Mouse (Mus musculus): ENCODE data around the gene Abca6. TPM values are rescaled to one million over a fixed set of nuclear protein-coding genes. Genes with fewer than 3 reads are reported as not detected.

Abca6 gene
- total and polyA plus RNA-seq, 2 experiments, result 20.9 to 296 TPM

DNA sequence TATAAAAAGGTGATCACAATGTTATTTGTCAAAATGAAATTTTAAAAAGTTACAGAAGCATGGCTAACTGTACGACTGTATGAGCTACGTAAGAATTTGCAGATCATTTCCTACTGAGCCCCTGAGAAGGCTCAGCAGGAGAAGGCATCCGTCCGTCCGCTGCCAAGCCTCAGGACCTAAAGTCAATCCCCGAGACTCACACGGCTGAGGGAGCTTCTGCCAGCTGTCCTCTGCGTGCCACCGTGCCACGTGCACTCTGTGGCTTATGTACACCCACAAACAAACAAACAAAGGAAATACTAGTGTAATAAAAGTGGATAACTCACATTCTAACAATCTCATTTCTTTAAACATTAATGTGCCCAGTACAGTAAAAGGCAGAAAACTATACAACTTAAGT is 33.3 kb upstream of the Abca6 start:
- H3K27ac ChIP-seq (replicated peaks; ENCODE audit: insufficient read depth, low read depth, low read length), result no peak overlapping the region
- peaks cover 2% of the 10 kb centered on the region; the same call in 1 of the 2 replicates for H3K36me3 ChIP-seq (ENCODE audit: control insufficient read depth, insufficient read depth, low read length)
- no peak overlapping the region for H3K9ac ChIP-seq (ENCODE audit: low read depth, low read length)
- no peaks in the 10 kb centered on the region for H3K79me2 ChIP-seq (ENCODE audit: control insufficient read depth, insufficient read depth, low read length)
- no peak for DNase-seq (ENCODE audit: extremely low read depth, low read depth, low spot score)
- no peaks in the 10 kb centered on the region for H3K4me1 ChIP-seq (ENCODE audit: control insufficient read depth, insufficient read depth, low read length)
- H3K4me3 ChIP-seq (ENCODE audit: insufficient read depth, low read depth, low read length), result no peak overlapping the region
- TF ChIP-seq POLR2A (IDR thresholded peaks at IDR 0.05; ENCODE audit: extremely low read depth, insufficient read depth, low read length) (no peak), CTCF (IDR thresholded peaks at IDR 0.05; ENCODE audit: low read depth, low read length) (no peak)
- H3K27me3 ChIP-seq (ENCODE audit: control insufficient read depth, insufficient read depth, low read length), result no peaks in the 10 kb centered on the region
- WGBS, result 75% methylated on average over 10 of the region's 10 CpGs

GRCm38 (mm10) chr11:110284185-110284787 is 32.7 kb upstream of the Abca6 start:
- no peak overlapping the region for H3K9ac ChIP-seq (ENCODE audit: low read depth, low read length)

GRCm38 (mm10) chr11:110274794-110275193 is 23.2 kb upstream of the Abca6 start:
- no peak overlapping the region for H3K9ac ChIP-seq (ENCODE audit: low read depth, low read length)
- no peak for DNase-seq (ENCODE audit: extremely low read depth, low read depth, low spot score)
- WGBS, result 73% methylated on average over 3 of the region's 3 CpGs

More at GRCm38 (mm10) chr11:110284185-110284787, 32.7 kb upstream of the Abca6 start:
- Histone ChIP-seq H3K4me3 (ENCODE audit: insufficient read depth, low read depth, low read length) (no peak overlapping the region), H3K27ac (replicated peaks; ENCODE audit: insufficient read depth, low read depth, low read length) (no peak overlapping the region), H3K27me3 (ENCODE audit: control insufficient read depth, insufficient read depth, low read length) (no peaks in the 10 kb centered on the region), H3K79me2 (ENCODE audit: control insufficient read depth, insufficient read depth, low read length) (no peaks in the 10 kb centered on the region), H3K36me3 (ENCODE audit: control insufficient read depth, insufficient read depth, low read length) (peaks cover 2% of the 10 kb centered on the region; the same call in 1 of the 2 replicates), H3K4me1 (ENCODE audit: control insufficient read depth, insufficient read depth, low read length) (no peaks in the 10 kb centered on the region)
- TF ChIP-seq POLR2A (IDR thresholded peaks at IDR 0.05; ENCODE audit: extremely low read depth, insufficient read depth, low read length), result no peak
- TF ChIP-seq CTCF (IDR thresholded peaks at IDR 0.05; ENCODE audit: low read depth, low read length), result no peak
- DNase-seq (ENCODE audit: extremely low read depth, low read depth, low spot score), result no peak
- 76% methylated on average over 9 of the region's 9 CpGs for WGBS

GRCm38 (mm10) chr11:110271745-110272144 is 20.2 kb upstream of the Abca6 start:
- no peaks in the 10 kb centered on the region for H3K27me3 ChIP-seq (ENCODE audit: control insufficient read depth, insufficient read depth, low read length)
- no peaks in the 10 kb centered on the region for H3K79me2 ChIP-seq (ENCODE audit: control insufficient read depth, insufficient read depth, low read length)
- 0 out of 2 replicates have a peak, but pooled peaks have one; percentile 30 for TF ChIP-seq CTCF (IDR thresholded peaks at IDR 0.05; ENCODE audit: low read depth, low read length)
- no peak for TF ChIP-seq POLR2A (IDR thresholded peaks at IDR 0.05; ENCODE audit: extremely low read depth, insufficient read depth, low read length)
- DNase-seq (ENCODE audit: extremely low read depth, low read depth, low spot score), result peak; percentile 66
- H3K4me1 ChIP-seq (ENCODE audit: control insufficient read depth, insufficient read depth, low read length), result peaks cover 4% of the 10 kb centered on the region; the same call in 1 of the 2 replicates
- H3K27ac ChIP-seq (replicated peaks; ENCODE audit: insufficient read depth, low read depth, low read length), result no peak overlapping the region
- 1% methylated on average over 5 of the region's 5 CpGs for WGBS
- no peak overlapping the region for H3K4me3 ChIP-seq (ENCODE audit: insufficient read depth, low read depth, low read length)
- no peak overlapping the region for H3K9ac ChIP-seq (ENCODE audit: low read depth, low read length)
- H3K36me3 ChIP-seq (ENCODE audit: control insufficient read depth, insufficient read depth, low read length), result no peaks in the 10 kb centered on the region

More at GRCm38 (mm10) chr11:110274794-110275193, 23.2 kb upstream of the Abca6 start:
- no peaks in the 10 kb centered on the region for H3K27me3 ChIP-seq (ENCODE audit: control insufficient read depth, insufficient read depth, low read length)
- H3K4me1 ChIP-seq (ENCODE audit: control insufficient read depth, insufficient read depth, low read length), result no peaks in the 10 kb centered on the region
- no peak overlapping the region for H3K27ac ChIP-seq (replicated peaks; ENCODE audit: insufficient read depth, low read depth, low read length)
- no peak overlapping the region for H3K4me3 ChIP-seq (ENCODE audit: insufficient read depth, low read depth, low read length)
- H3K79me2 ChIP-seq (ENCODE audit: control insufficient read depth, insufficient read depth, low read length), result no peaks in the 10 kb centered on the region
- no peak for TF ChIP-seq CTCF (IDR thresholded peaks at IDR 0.05; ENCODE audit: low read depth, low read length)
- no peak for TF ChIP-seq POLR2A (IDR thresholded peaks at IDR 0.05; ENCODE audit: extremely low read depth, insufficient read depth, low read length)
- H3K36me3 ChIP-seq (ENCODE audit: control insufficient read depth, insufficient read depth, low read length), result no peaks in the 10 kb centered on the region

DNA sequence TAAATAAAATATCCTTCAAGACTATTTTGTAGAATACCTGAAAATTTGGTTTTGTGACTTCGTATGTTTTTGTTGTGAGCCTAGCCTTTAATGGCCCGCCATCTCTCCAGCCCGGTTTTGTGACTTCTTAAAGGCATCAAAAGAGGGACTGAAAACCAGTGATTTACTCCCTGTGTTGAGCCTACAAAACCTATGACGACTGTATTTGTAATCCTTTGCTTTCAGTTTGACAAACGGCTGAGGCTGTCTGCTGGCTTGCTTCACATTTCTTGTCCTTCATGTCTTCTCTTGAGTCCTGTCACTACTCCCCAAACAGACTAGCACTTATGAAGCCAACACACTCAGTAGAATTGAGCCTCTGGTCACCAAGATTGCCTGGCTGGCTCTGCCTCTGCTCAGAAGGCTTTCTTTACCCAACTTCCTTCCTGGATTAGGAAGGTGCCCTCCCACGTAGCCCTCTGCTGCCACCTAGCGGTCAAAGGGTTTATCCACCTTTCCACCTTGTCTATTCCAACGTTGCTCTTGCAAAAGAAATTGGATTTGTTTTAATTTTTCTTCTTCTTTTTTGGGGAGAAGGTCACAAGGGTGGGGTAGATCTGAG is 16.8 kb upstream of the Abca6 start:
- Histone ChIP-seq H3K79me2 (ENCODE audit: control insufficient read depth, insufficient read depth, low read length) (no peaks in the 10 kb centered on the region), H3K4me3 (ENCODE audit: insufficient read depth, low read depth, low read length) (peak overlapping the region; percentile 17), H3K9ac (ENCODE audit: low read depth, low read length) (peak overlapping the region; percentile 68), H3K27ac (replicated peaks; ENCODE audit: insufficient read depth, low read depth, low read length) (peak overlapping the region; percentile 63), H3K36me3 (ENCODE audit: control insufficient read depth, insufficient read depth, low read length) (no peaks in the 10 kb centered on the region), H3K27me3 (ENCODE audit: control insufficient read depth, insufficient read depth, low read length) (no peaks in the 10 kb centered on the region), H3K4me1 (ENCODE audit: control insufficient read depth, insufficient read depth, low read length) (peaks cover 4% of the 10 kb centered on the region; the same call in 1 of the 2 replicates)
- DNase-seq (ENCODE audit: extremely low read depth, low read depth, low spot score), result peak; percentile 80
- WGBS, result 24% methylated on average over 8 of the region's 8 CpGs
- TF ChIP-seq POLR2A (IDR thresholded peaks at IDR 0.05; ENCODE audit: extremely low read depth, insufficient read depth, low read length) (no peak), CTCF (IDR thresholded peaks at IDR 0.05; ENCODE audit: low read depth, low read length) (peak; percentile 89)

DNA sequence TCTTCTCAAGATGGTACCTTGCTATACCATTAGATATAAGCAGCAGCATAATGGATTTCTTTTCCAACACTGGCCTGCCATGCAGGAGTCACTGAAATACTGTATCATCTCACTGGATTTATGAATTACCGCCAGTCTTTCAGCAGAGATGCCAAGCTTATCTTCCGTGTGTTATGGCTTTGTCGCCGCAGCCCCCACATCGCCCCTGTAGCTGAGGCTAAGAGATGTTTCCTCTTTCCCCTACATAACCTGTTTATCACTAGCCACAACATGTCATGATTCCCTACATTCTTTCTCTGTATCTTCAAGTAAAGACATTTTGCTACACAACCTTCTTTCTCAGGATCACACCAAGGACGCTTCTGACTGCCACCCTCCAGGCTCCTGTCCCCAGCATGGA is 15.7 kb upstream of the Abca6 start:
- H3K9ac ChIP-seq (ENCODE audit: low read depth, low read length), result no peak overlapping the region
- H3K27ac ChIP-seq (replicated peaks; ENCODE audit: insufficient read depth, low read depth, low read length), result no peak overlapping the region
- TF ChIP-seq CTCF (IDR thresholded peaks at IDR 0.05; ENCODE audit: low read depth, low read length) (no peak), POLR2A (IDR thresholded peaks at IDR 0.05; ENCODE audit: extremely low read depth, insufficient read depth, low read length) (no peak)
- H3K27me3 ChIP-seq (ENCODE audit: control insufficient read depth, insufficient read depth, low read length), result no peaks in the 10 kb centered on the region
- no peak overlapping the region for H3K4me3 ChIP-seq (ENCODE audit: insufficient read depth, low read depth, low read length)
- 97% methylated on average over 6 of the region's 6 CpGs for WGBS
- H3K36me3 ChIP-seq (ENCODE audit: control insufficient read depth, insufficient read depth, low read length), result no peaks in the 10 kb centered on the region
- DNase-seq (ENCODE audit: extremely low read depth, low read depth, low spot score), result no peak
- H3K4me1 ChIP-seq (ENCODE audit: control insufficient read depth, insufficient read depth, low read length), result peaks cover 4% of the 10 kb centered on the region; the same call in 1 of the 2 replicates
- H3K79me2 ChIP-seq (ENCODE audit: control insufficient read depth, insufficient read depth, low read length), result no peaks in the 10 kb centered on the region

All from liver, adult 2 months (tissue).